Mouse (Mus musculus) MEL (cell line): ENCODE results near the gene Rasgef1b.

ENCODE experiments used
- CHD1 ChIP-seq: IDR thresholded peaks from 2 replicates; pipeline ENCODE4 v1.6.1; 2012; ENCODE audit warnings: low read depth, mild to moderate bottlenecking, inconsistent platforms, low read length, improper control_type of control experiment
- CTCF ChIP-seq, 3 experiments: IDR thresholded peaks in 2 of 3; conservative IDR thresholded peaks in 1 of 3; 2 replicates each; pipeline ENCODE4 v1.5.1; 2011 to 2012; ENCODE audit warnings: low read length in 3 of 3, low read depth in 2 of 3, mild to moderate bottlenecking in 2 of 3, improper control_type of control experiment in 1 of 3, inconsistent platforms in 1 of 3, mixed read lengths in 1 of 3, moderate library complexity in 1 of 3; ENCODE audit not compliant: control insufficient read depth in 1 of 3, insufficient read depth in 1 of 3, poor library complexity in 1 of 3, severe bottlenecking in 1 of 3
- EP300 ChIP-seq, 2 experiments: IDR thresholded peaks; 2 replicates each; pipeline ENCODE4 v1.6.1; 2011; ENCODE audit warnings: improper control_type of control experiment in 2 of 2, low read length in 2 of 2, low read depth in 1 of 2, mild to moderate bottlenecking in 1 of 2
- MAX ChIP-seq: IDR thresholded peaks from 2 replicates; pipeline ENCODE4 v1.6.1; 2011; ENCODE audit warnings: low read length, improper control_type of control experiment
- MEF2A ChIP-seq: IDR thresholded peaks from 2 replicates; pipeline ENCODE4 v1.6.1; 2014; ENCODE audit warnings: low read depth, mild to moderate bottlenecking, inconsistent platforms, low read length, improper control_type of control experiment; ENCODE audit not compliant: poor library complexity, insufficient replicate concordance, severe bottlenecking; ENCODE audit errors: extremely low read depth
- NELFE ChIP-seq: IDR thresholded peaks from 2 replicates; pipeline ENCODE4 v1.6.1; 2011; ENCODE audit warnings: low read depth, low read length, improper control_type of control experiment
- POLR2A ChIP-seq, 2 experiments: IDR thresholded peaks; 2 replicates each; pipeline ENCODE4 v1.6.1; 2011 to 2012; ENCODE audit warnings: low read length in 2 of 2, mild to moderate bottlenecking in 2 of 2, control low read depth in 1 of 2, improper control_type of control experiment in 1 of 2, low read depth in 1 of 2, moderate library complexity in 1 of 2; ENCODE audit not compliant: control insufficient read depth in 1 of 2, insufficient read depth in 1 of 2, poor library complexity in 1 of 2
- POLR2AphosphoS5 ChIP-seq: IDR thresholded peaks from 2 replicates; pipeline ENCODE4 v1.6.1; 2012; ENCODE audit warnings: low read depth, borderline replicate concordance, mild to moderate bottlenecking, inconsistent platforms, low read length, moderate library complexity, mixed read lengths
- RCOR1 ChIP-seq: IDR thresholded peaks from 2 replicates; pipeline ENCODE4 v1.6.1; 2012; ENCODE audit warnings: low read depth, mild to moderate bottlenecking, inconsistent platforms, low read length, improper control_type of control experiment
- TAL1 ChIP-seq: IDR thresholded peaks from 2 replicates; pipeline ENCODE4 v1.6.1; 2012; ENCODE audit warnings: mild to moderate bottlenecking, inconsistent platforms, low read length, moderate library complexity, mixed read lengths
- ZC3H11A ChIP-seq: IDR thresholded peaks from 2 replicates; pipeline ENCODE4 v1.6.1; 2012; ENCODE audit warnings: low read depth, mild to moderate bottlenecking, inconsistent platforms, low read length, improper control_type of control experiment
- ZNF384 ChIP-seq: IDR thresholded peaks from 2 replicates; pipeline ENCODE4 v1.6.1; 2012; ENCODE audit warnings: low read depth, mild to moderate bottlenecking, inconsistent platforms, low read length, improper control_type of control experiment

DNA sequence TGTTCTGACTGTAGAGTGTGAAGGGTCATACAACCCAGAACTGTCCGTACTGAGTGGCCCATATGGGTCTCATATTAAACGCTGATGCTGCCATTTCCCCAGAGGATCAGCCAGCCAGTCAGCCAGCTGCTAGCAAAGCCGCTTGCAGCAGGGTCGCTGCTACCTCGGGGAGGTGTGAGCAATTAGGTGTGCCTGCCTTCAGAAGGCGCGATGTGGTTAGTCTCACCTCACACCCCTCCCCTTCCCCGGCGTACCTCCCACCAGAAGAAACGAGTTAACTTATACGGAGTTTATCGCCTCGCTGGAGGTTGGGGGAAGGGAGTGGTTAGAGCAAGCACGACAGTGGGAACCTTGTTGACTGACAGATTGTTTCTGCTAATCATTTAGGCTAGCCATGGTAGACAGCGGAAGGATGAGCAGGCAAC lies 826 bp downstream of the Rasgef1b start:
- TF ChIP-seq POLR2A (IDR thresholded peaks at IDR 0.05; ENCODE audit: control insufficient read depth in 1 of 2, insufficient read depth in 1 of 2, low read depth in 1 of 2, low read length in 2 of 2, poor library complexity in 1 of 2) (no peak), CTCF (IDR thresholded peaks at IDR 0.05 in 2 of 3, conservative IDR thresholded peaks at IDR 0.05 in 1 of 3; ENCODE audit: control insufficient read depth in 1 of 3, insufficient read depth in 1 of 3, low read depth in 2 of 3, low read length in 3 of 3, poor library complexity in 1 of 3, severe bottlenecking in 1 of 3) (no peak), CHD1 (no peak), NELFE (no peak), MEF2A (no peak), EP300 (IDR thresholded peaks at IDR 0.05; ENCODE audit: low read depth in 1 of 2, low read length in 2 of 2) (no peak), RCOR1 (no peak), TAL1 (no peak), MAX (no peak), ZC3H11A (no peak), POLR2AphosphoS5 (no peak), ZNF384 (no peak)
